Mouse (Mus musculus) layer of hippocampus, adult 18-20 months (tissue): ENCODE measurements around the gene Eif3d. TPM values are rescaled to one million over a fixed set of nuclear protein-coding genes. Genes with fewer than 3 reads are reported as not detected.
A peak's percentile ranks its signal among the peaks of the same experiment; 100 is the strongest.
"Not testable (repeated sequence)": the region's sequence is repeated elsewhere in the genome, so short reads cannot be mapped to it uniquely, and the experiment has no call there.

ENCODE experiments used
- DNase-seq, 2 experiments: peaks; one replicate each; pipeline ENCODE4 v3.0.0; 2022; ENCODE audit warnings: low spot score in 2 of 2
- long read RNA-seq: library from polyadenylated mRNA; stranded (forward); transcript quantifications from one replicate; pipeline ENCODE4 v2.0.0, GENCODE M21; 2021
- total RNA-seq, 2 experiments: library from RNA; stranded (reverse); gene quantifications; 2 replicates each; pipeline ENCODE4 v1.2.3; 2021

Gene Eif3d
- total RNA-seq = 100 to 1,000 TPM in 1 of 2 experiments, 10 to 100 TPM in 1; 94.5 to 103 TPM
- long read RNA-seq, transcript Eif3d-201 (15 exons, 1,899 nt) = major isoform, 40 of 59 reads
- long read RNA-seq, partial matches to known transcripts = 5 of 59 reads
- long read RNA-seq, other reads (novel, unspliced or antisense) = 14 of 59 reads

DNA sequence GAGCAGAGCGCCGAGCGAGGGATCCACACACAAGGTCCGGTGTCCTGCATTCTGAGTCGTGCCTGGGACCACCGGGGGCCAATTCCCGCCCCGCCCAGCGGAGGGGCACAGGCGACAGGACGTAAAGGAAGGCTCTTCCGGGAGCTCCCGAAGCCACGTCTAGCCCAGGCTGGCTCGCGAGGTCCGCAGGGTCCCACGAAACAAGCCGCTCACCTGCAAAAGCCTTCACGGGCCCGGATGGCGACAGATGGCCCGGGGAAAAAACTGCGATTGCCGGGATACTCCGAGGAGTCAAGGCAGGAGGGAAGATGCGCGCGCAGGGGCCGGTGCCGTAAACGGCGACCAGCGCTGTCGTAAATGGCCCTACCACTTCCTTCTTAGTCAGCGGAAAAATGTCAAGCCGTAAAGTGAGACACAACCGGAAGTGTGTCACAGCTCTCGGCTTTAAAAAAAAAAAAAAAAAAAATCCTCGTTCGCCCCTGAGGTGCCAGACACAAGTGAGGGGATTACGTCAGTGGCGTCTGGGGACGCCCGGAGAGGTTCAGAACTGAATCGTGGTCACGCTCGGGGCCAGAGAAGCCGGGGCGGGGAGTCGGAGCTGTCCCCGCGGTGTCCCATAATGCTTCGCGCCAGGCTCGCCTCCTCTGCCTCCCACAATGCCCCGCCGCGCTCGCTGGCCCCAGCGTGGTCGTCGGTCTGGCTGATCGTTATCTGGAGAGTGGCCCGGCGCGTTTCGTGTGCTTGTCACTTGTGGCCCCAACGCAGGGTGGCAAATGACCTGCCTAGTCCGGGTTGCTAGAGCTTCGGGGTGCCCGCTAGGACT is at the start of gene Eif3d:
Eif3d (minus strand) TSS at position 344 of the 823 bp plus-strand sequence.
- DNase-seq = peak; percentile 93 to 100

- DNase-seq = no peak
Measured at GRCm38 (mm10) chr15:78014046-78014445, 43.4 kb upstream of the Eif3d start.

DNA sequence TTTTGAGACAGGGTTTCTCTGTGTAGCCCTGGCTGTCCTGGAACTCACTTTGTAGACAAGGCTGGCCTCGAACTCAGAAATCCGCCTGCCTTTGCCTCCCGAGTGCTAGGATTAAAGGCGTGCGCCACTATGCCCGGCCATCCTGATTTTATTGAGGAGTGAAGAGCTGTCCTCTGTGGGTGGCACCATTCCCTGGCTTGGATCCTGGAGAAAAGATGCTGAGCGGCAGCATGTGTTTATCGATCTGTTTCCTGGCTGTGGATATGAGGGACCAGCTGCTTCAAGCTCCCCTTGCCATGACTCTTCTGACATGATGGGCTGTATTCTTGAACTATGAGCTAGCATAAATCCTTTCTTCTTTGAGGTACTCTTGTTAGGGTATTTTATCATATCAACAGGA is 37.6 kb upstream of the Eif3d start:
- not testable (repeated sequence) for DNase-seq

DNA sequence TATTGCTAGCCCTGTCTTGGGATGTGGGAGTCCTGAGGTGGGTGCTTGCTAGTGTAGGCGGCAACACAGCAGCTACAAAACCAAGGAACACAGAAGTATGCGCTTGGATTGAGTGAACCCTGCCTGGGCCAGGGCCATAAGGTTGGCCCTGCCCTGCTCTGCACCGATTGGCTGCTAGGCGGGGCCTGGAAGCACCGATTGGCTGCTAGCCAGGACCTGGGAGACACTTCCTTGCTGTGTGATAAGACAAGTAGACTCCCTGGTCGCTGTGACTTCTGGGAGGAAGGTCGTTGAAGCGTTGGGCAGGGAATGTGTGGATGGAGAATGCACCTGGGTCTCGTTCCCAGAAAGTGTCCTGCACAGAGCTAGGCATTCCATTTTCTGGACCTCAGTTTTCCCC is 33.3 kb upstream of the Eif3d start:
- DNase-seq = no peak

GRCm38 (mm10) chr15:78001400-78001799 is 30.8 kb upstream of the Eif3d start:
- no peak for DNase-seq

DNA sequence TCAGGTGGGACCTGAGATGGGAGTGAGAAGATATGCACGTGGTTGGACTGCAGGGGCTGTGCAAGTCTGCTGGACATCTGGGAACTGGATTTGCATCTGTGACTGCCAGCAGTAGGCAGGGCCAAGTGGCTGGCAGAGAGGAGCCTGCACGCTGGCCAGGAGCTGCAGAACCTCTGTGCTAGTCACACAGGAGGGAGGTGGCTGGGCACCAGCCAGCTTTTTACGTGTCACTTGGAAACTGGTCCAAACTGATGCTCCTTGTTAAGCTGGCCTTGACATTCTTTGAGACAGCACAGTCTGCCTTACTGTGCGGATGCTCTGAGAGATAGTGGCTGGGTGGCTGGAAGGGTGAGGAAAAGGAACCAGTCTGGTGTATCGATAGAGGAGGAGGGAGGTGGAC is 17.9 kb upstream of the Eif3d start:
- no peak for DNase-seq

DNA sequence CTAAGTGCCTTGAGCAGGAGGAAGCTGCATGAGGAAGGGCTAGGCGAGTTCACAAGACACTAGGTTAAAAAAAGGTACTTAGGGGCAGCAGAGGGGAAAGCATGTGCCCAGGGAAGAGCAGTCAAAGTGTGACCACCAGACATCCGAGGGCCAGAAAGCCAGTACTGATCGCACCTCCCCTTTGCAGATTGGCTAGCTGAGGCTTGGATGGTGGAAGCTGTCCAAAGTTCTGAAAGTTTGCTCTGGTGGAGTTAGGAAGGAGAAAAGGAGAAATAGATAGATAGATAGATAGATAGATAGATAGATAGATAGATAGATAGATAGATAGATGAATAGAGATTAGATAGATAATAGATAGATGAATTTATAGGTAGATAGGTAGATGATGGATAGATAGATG is 12.8 kb upstream of the Eif3d start:
- DNase-seq = no peak

GRCm38 (mm10) chr15:77982195-77982939 is 11.8 kb upstream of the Eif3d start:
- peak; percentile 76 to 90 for DNase-seq

DNA sequence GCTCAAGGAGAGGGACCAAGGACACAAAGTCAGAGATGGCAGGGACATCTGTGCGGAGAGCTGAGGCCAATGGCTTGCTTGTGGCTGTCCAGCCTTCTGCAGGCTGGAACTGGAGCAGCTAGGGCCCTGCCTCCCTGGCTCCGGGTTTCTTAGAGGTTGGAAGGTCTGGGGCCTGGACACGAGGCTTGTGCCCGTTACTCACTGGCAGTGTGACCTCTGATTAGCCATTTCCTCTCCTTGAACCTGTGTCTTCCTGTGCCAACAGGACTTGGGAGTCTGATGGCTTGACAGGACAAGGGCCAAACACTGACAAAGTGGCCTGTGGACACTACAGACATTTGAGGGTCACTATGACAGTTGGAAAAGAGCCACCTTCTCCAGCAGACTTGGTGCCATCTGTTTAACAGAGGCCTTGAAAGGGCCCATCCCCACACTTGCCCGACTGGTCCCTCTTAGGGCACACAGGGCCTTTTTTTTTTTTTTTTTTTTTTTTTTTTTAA is 10.6 kb upstream of the Eif3d start:
- no peak for DNase-seq

DNA sequence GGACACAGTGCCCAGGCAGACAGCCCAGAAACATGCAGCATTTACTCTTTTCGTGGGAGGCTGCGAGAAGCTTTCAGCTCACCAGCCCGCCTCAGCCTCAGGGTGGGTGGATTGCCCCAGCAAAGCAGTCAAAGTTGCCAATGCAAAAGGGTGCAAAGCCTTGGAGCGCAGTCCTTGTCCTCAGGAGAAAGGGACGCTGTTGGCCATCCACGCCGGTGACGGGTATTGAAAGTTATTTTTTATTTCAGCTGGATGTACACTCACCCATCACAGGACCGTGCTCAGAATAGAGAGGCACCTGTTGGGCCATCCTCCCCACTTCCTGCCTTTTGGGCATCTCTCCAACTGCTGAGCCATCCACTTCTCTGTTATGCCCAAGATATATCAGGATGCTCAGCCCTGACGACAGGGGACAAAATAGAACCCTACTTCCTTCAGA is 8.8 kb upstream of the Eif3d start:
- peak; percentile 36 to 61 for DNase-seq

DNA sequence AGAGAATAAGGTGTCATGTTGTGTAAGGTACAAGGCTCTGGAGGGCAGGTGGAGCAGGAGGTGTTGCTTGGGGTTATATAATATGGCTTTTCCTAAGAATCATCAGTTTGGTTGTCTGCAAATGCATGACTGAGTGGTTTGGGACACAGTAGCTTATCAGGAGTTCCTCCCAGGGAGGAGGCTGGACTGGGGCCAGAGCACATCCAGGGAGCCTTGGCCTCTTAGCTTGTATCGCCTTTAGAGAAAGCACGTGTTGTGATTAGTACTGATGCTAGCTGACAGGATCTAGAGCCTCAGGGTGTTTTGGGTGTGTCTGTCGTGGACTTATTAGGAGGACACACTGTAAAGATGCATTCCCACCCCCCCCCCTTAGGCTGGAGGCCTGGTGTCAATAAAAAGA is 7.0 kb upstream of the Eif3d start:
- no peak for DNase-seq

GRCm38 (mm10) chr15:77974165-77974841 is 3.7 kb upstream of the Eif3d start:
- DNase-seq = no peak

DNA sequence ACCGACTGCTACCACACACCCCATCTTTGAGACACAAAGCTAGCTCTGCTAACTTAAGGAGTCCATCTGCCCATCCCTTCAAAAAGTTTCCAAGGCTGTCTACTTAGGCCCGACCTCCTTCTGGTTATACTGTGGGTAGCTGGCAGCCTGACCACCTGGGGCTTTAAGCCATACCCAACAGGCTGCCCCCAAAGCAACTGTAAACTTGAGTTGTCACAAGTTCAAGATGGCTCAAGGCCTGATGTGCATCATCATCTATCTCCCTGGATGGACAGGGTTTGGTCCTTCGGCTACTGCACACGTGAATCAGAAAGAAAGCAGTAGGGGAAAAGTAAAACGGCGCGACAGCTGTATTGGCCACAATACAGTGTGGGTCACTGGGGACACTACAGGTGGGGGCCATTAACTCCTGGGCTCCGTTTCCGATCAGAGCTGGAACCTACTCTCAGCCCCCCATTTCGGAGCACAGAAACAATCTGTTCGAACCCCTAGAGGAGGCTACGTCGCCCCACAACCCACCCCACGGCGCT is 608 bp downstream of the Eif3d start:
- DNase-seq = no peak

- DNase-seq = no peak
Measured at GRCm38 (mm10) chr15:77965117-77965528, 5.5 kb downstream of the Eif3d start.

DNA sequence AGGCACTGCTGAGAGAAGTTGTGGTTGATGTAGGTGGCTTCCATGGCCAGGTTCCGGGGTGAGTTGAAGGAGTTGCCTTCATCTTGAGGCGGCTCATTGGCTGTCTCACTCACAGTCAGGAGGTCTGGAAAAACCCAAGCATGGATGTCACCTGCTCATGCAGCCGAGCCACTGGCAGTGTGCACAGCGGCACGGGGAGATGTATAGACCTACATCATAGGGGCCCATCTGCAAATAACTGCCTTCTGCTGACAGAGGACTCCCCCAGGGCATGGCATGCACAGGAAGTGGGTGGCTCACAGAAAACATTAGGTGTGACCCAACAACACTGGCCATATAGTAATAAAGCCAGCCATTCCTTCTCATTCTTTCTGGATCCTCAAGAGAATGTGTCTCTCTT is 8.2 kb downstream of the Eif3d start:
- DNase-seq = no peak

DNA sequence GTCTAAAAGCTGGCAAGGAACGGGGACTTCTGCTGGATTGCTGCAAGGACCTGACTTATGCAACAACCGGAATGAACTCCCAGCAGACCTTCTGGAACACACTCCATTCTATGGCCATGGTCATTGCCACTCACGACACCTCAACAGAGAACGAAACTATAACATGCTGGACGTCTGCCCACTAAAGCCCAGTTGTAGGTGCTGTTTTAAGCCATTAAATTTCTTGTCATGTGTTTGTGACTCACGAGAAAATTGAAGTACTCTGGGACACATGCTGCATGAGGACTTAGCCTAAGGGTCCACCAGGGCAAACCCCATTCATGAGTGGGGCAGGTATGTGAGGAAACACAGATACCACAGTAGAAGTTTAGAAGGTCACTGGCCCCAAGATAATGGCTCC is 9.9 kb downstream of the Eif3d start:
- DNase-seq = no peak

DNA sequence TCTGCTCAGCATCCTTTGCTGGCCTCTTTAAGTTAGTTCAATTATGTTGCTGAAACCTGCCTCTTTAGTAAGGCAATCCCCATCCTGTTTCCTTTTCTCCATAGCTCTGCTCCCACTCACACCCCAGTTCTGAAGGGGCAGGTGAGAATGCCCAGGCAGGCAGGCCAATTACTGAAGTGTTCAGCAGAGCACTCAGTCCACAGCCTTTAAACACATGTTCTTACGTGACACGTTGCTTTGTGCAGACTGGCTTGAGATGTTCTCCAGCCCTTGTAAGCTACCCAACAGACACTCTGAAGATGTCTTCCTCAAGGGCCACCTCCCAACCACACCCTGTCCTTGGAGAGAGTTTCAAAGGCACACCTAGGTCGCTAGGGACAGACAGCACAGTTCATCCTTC is 12.5 kb downstream of the Eif3d start:
- DNase-seq = no peak

DNA sequence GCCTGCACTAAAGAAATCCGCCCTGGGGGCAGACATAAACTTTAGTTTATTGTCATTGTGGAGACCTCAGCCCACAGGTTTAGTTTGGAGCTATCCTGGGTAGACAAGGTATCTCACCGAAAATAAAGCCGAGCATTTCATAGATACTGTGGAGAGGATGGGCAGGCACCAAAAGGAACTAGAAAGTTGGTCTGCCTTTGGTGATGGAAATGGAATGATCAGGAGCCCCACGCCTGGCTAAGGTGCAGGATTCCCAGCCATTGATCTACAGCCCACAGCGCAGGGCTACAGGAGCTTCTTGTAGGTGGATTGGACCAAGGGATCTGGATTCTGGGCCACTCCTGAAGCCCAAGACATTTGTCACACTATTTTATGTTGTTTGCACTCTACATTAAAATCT is 13.0 kb downstream of the Eif3d start:
- no peak for DNase-seq

- peak; percentile 81 to 86 for DNase-seq
Measured at GRCm38 (mm10) chr15:77956404-77956901, 14.2 kb downstream of the Eif3d start, which contains the start of gene Foxred2. TSS of gene Foxred2 (minus strand) at chr15:77956722.

DNA sequence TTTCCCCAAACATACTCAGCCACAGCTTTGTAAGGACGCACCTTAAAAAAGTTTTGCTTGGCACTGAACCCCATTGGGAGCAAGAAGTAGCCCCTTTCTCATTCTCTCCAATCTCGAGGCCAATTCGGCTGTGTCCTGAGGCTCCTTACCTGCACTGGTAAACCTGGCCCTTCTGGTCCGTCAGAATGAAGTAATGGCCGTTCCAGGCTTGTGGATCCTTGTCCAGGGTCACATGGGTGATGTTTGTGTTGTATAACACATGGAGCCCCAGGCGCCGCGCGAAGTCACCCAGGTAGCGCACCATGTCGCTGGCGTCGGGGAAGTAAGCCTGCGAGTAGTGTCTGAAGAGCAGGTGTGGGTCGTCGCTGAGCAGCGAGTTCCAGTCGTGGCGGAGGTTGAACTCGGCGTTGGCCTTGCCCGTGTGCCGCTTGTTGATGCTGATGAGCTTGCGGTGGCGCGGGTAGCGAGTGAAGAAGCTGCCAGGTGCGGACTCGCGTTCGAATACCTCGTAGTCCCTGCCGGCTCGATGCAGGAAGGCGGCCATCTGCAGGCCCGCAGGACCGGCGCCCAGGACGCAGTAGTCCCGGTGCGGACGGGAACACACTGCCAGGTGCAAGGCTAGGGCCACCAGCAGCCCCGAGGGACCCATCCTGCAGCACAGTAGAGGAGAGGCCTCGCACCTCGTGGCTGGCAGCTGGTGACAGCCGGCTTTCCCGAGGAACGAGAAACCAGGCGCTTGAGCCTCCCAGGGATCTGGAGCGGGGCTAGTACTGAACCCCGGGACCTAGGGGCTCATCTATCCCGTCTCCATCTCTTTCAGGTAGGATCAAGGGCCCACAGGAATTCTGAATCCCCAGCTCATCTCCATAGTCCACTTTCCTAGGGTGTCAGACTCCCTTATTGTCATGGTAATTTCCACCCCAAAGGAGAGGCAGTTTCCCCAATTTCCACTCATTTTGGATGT is 14.9 kb downstream of the Eif3d start:
- DNase-seq = no peak
